Mouse (Mus musculus) liver, adult 2 months (tissue): ENCODE results near the gene Gm5788. TPM values are rescaled to one million over a fixed set of nuclear protein-coding genes. Genes with fewer than 3 reads are reported as not detected.
"Not testable (repeated sequence)": the region's sequence is repeated elsewhere in the genome, so short reads cannot be mapped to it uniquely, and the experiment has no call there.

Experiments used
- DNase-seq: peaks from one replicate; pipeline ENCODE4 v3.0.0-alpha.2; 2011; ENCODE audit warnings: low read depth, low spot score; ENCODE audit errors: extremely low read depth
- H3K27ac ChIP-seq: fragments of 200-500 bp; replicated peaks from 2 replicates; pipeline ENCODE4 v1.5.1; 2012; ENCODE audit warnings: low read depth, mild to moderate bottlenecking, control low read depth, inconsistent platforms, low read length; ENCODE audit not compliant: insufficient read depth
- H3K27me3 ChIP-seq: fragments of 200-500 bp; 2 replicates; pipeline ENCODE4 v1.6.1; 2012; ENCODE audit warnings: mild to moderate bottlenecking, moderate library complexity, low read length, inconsistent platforms; ENCODE audit not compliant: control insufficient read depth, insufficient read depth
- H3K36me3 ChIP-seq: fragments of 200-500 bp; 2 replicates; pipeline ENCODE4 v1.6.1; 2012; ENCODE audit warnings: low read length, inconsistent platforms; ENCODE audit not compliant: control insufficient read depth, insufficient read depth
- H3K4me1 ChIP-seq: fragments of 200-500 bp; 2 replicates; pipeline ENCODE4 v1.6.1; 2011; ENCODE audit warnings: low read length; ENCODE audit not compliant: control insufficient read depth, insufficient read depth
- H3K4me3 ChIP-seq: fragments of 200-500 bp; 2 replicates; pipeline ENCODE4 v1.5.1; 2011; ENCODE audit warnings: low read depth, mild to moderate bottlenecking, control low read depth, low read length, moderate library complexity; ENCODE audit not compliant: insufficient read depth
- H3K79me2 ChIP-seq: fragments of 200-500 bp; 2 replicates; pipeline ENCODE4 v1.6.1; 2012; ENCODE audit warnings: inconsistent platforms, mild to moderate bottlenecking, low read length, moderate library complexity; ENCODE audit not compliant: control insufficient read depth, insufficient read depth
- H3K9ac ChIP-seq: fragments of 200-500 bp; 2 replicates; pipeline ENCODE4 v1.6.1; 2012; ENCODE audit warnings: low read depth, mild to moderate bottlenecking, control low read depth, inconsistent platforms, low read length
- CTCF ChIP-seq: fragments of 200-500 bp; IDR thresholded peaks from 2 replicates; pipeline ENCODE4 v1.5.1; 2011; ENCODE audit warnings: low read depth, low read length, control low read depth
- POLR2A ChIP-seq: fragments of 200-500 bp; IDR thresholded peaks from 2 replicates; pipeline ENCODE4 v1.6.1; 2011; ENCODE audit warnings: low read length, control low read depth; ENCODE audit not compliant: insufficient read depth; ENCODE audit errors: extremely low read depth
- WGBS: fragments of 180-500 bp; shearing (Covaris S2); methylation state at CpG from one replicate; pipeline ENCODE4 v1.1.7; 2018; 5-methylcytosine and 5-hydroxymethylcytosine counted together
- polyA plus RNA-seq: library from polyadenylated mRNA; depleted of rRNA; stranded (reverse); fragments of >200 nt; gene quantifications from 2 replicates; pipeline ENCODE4 v1.2.3, GENCODE M21; 2012
- total RNA-seq: library from RNA; depleted of rRNA; stranded (reverse); fragments of >200 nt; gene quantifications from 2 replicates; pipeline ENCODE4 v1.2.3, GENCODE M21; 2014

Gm5788 gene
- total and polyA plus RNA-seq, 2 experiments: not detected

DNA sequence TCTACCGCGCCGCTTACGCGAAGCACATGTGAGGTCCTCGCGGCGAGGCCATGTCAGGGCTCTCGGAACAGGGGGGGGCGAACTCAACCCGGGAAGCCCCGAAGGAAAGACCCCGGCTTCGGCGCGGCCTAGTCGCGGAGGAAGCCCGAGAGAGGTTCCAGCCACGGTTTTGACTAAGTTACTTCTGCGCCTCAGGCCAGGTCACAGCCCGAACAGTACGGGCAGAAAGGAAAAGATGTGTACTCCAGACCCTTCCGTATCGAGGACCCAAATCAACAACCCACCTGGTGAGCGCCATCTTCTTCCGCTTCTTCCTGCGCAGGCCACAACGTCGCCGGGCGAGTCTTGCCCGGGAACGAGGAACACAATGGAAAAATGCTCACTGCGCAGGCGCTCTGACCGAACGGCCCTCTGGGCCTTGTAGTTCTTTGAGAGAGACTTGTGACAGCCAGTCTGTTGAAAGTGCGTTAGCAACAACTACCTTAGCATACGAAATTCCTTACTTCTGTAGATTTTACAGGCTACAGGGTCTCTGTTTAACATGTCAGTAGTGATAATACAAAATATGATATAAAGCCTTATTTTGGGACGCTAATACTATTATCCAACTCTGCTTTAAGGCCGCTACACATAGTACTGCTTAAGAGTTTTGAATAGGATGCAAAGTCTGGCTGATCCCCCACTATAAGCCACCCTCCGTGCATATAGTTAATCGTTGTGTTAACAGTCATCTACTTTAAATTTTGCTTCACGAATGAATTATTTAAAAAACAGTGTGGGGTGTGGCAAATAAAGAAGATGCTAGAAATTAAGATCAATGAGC, 22.3 kb upstream of the Gm5788 start, which contains the start of gene Snw1:
Snw1 (minus strand) TSS at position 311 of the 823 bp plus-strand sequence.
- H3K4me1 ChIP-seq: peaks cover 7% of the 10 kb centered on the region; the same call in 1 of the 2 replicates
- DNase-seq: peak; percentile 92
- peak within 1 kb of the TSS; percentile 91 for H3K9ac ChIP-seq
- H3K4me3 ChIP-seq: peak within 1 kb of the TSS; percentile 88
- WGBS: 3% methylated on average over 45 of the region's 45 CpGs
- H3K27me3 ChIP-seq: no peaks in the 10 kb centered on the region
- H3K36me3 ChIP-seq: peaks cover 6% of the 10 kb centered on the region; the same call in 1 of the 2 replicates
- TF ChIP-seq CTCF (no peak), POLR2A (peak; percentile 62; the same call in 1 of the 2 replicates)
- peak within 1 kb of the TSS; percentile 60 for H3K27ac ChIP-seq
- peaks cover 8% of the 10 kb centered on the region; the same call in 1 of the 2 replicates for H3K79me2 ChIP-seq

DNA sequence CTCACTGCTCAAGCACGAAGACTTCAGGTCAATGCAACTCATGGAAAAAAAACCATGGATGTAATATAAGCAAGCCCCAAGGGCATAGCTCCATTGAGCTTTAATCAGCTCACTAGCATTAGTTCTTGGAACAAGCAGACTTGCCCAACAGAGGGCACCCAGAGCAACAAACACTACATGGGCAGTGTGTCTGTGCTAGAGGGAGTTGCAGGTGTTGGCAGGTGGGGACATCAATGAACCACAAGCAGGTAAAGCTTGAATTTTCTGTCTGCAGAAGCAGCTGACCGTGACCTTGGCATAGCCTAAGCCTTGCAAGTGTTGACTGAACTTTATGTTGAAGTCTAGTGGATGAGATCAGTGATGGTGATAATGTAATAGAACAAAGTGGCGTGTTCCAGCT, 19.8 kb upstream of the Gm5788 start:
- no peak for TF ChIP-seq CTCF
- no peak for TF ChIP-seq POLR2A
- 84% methylated on average over 3 of the region's 3 CpGs for WGBS
- Histone ChIP-seq H3K9ac (no peak overlapping the region), H3K4me1 (peaks cover 7% of the 10 kb centered on the region; the same call in 1 of the 2 replicates), H3K27me3 (no peaks in the 10 kb centered on the region), H3K4me3 (no peak overlapping the region), H3K36me3 (no peaks in the 10 kb centered on the region), H3K27ac (no peak overlapping the region), H3K79me2 (peaks cover 8% of the 10 kb centered on the region; the same call in 1 of the 2 replicates)
- no peak for DNase-seq

DNA sequence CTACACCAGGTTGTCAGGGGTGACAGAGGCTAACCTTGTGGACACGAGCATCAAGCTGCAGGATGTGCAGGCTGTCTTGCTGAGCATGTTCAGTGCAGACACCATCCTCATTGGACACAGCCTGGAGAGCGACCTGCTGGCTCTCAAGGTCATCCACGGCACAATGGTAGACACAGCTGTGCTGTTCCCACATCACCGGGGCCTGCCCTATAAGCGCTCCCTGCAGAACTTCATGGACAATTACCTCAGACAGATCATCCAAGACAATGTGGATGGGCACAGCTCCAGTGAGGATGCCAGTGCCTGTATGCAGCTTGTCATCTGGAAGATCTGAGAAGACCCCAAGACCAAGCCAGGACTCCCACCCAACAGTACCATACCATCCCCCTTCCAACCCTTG, 12.0 kb upstream of the Gm5788 start:
- H3K27ac ChIP-seq, H3K4me1 ChIP-seq, DNase-seq, H3K27me3 ChIP-seq, H3K9ac ChIP-seq, H3K4me3 ChIP-seq, H3K36me3 ChIP-seq, H3K79me2 ChIP-seq: not testable (repeated sequence)
- WGBS: 81% methylated on average over 5 of the region's 5 CpGs

DNA sequence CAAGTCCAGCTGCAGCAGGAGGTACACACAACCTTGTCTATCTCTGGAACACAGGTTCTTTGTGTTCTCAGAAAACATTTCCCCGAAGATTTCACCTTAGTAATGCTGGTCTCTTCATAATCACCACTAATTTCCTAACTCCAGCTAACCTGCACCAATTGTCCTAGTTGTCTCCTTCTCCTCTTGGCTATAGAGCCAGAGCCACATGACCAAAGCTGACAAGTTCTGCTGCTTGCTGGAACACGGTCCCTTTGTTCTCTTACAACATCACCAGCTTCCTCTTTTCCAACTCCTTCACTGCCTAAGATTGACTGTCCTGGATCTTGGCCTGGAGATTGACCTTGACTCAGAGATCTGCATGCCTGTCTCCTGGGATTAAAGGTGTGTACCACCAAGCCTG, 5.8 kb upstream of the Gm5788 start:
- H3K4me1 ChIP-seq, H3K36me3 ChIP-seq, H3K79me2 ChIP-seq, DNase-seq, H3K9ac ChIP-seq, H3K27ac ChIP-seq, H3K27me3 ChIP-seq, H3K4me3 ChIP-seq: not testable (repeated sequence)
- WGBS: 52% methylated on average over 2 of the region's 2 CpGs

DNA sequence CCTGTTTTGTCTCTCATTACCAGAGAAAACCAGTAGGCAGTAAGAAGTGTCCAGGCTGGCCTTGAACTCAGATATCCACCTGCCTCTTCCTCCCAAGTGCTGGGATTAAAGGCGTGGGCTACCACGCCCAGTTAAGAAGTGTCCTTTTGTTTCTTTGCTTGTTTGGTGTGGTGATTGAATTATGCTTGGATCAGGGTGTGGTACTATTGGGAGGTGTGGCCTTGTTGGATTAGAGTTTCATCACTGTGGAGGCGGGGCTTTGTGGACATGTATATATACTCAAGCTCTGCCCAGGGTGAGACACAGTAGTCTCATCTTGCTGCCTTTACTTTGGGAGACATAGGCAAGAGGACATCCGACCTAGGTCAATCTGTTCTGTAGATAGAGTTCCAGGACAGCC, 19.5 kb downstream of the Gm5788 start, which contains the start of gene Gm8300:
Gm8300 (plus strand) TSS at position 301 of the 400 bp plus-strand sequence.
- WGBS: 88% methylated on average over 4 of the region's 4 CpGs
- not testable (repeated sequence) for H3K79me2 ChIP-seq, H3K4me1 ChIP-seq, H3K36me3 ChIP-seq, H3K27ac ChIP-seq, DNase-seq, H3K9ac ChIP-seq, H3K4me3 ChIP-seq, H3K27me3 ChIP-seq

DNA sequence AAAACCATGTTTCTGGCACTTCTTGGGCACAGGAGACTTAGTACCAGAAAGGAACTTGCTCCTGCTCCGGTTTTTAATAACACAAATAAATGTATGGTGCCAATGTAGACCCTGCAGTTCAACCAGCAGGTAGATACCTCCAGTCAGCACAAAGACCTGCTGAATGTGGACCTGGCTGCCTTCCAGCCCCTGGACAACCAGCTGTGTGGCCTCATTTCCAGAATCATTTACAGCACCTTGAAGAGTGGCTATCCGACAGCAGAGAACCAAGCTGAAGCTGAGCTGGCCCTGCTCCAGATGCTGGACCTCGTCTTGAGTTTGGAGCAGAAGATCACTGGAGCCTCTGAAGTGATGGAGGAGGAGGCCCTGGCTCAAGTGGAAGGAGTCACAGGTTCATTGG, 25.1 kb downstream of the Gm5788 start:
- DNase-seq, H3K4me3 ChIP-seq, H3K27ac ChIP-seq, H3K9ac ChIP-seq, H3K27me3 ChIP-seq, H3K79me2 ChIP-seq, H3K36me3 ChIP-seq, H3K4me1 ChIP-seq: not testable (repeated sequence)
- 60% methylated on average over 3 of the region's 3 CpGs for WGBS
